9 mouse cellular contexts compared by ENCODE assay signal in the genomic region with DNA sequence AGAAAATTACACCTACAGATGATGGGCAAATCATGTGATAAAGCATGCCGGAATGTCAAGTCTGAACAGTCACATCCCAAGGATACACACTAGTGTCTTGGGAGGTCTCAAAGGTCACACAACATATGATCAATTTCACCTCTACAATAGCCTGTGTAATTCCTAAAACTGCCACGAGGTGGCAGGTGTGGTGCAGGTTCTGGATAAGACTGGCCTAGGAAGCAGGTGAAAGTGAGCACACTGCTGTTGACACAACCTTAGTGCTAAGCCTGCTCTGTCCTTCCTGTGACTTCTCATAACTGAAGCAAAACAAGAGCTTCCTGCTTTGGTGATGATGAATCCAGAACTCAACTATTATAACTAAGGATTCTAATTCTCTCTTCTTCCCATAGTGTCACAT.
DNase-seq lines count a peak whose midpoint lies in the region; ATAC-seq lines count a peak whose summit lies in the region.
"Had no signal": no experiment of that assay in that cellular context is flagged by ENCODE, and none has a peak within 500 bp of the region (broad histone marks: within the 10 kb centered on the region; RNA-seq: fewer than 3 reads in every experiment).

No protein-coding gene starts in this region.

- DNase-seq in heart, adult 18-20 months: peak; percentile 62 to 89
- DNase-seq in heart, postnatal 25 days (ENCODE audit: low spot score): no peak
- DNase-seq in c-Kit-positive CD71-positive TER-119-positive erythroid progenitor cells, embryonic 14.5 days (ENCODE audit: low spot score): peak; percentile 85
- peak; percentile 63 for DNase-seq in left cerebral cortex, adult 11 months (ENCODE audit: low spot score)
- DNase-seq in right cerebral cortex, postnatal 14 days: peak; percentile 63

- no peak overlapping the region for H3K4me3 ChIP-seq in forebrain, embryonic 12.5 days (replicated peaks)
- H3K4me3 ChIP-seq in hindbrain, embryonic 16.5 days (ENCODE audit: low read length): no peak overlapping the region
- H3K4me3 ChIP-seq: myocyte had no signal

- H3K27ac ChIP-seq in forebrain, embryonic 12.5 days: no peak overlapping the region
- H3K27ac ChIP-seq in hindbrain, embryonic 16.5 days (ENCODE audit: low read depth, low read length): no peak overlapping the region

- H3K36me3 ChIP-seq in forebrain, embryonic 12.5 days (replicated peaks): no peaks in the 10 kb centered on the region
- no peaks in the 10 kb centered on the region for H3K36me3 ChIP-seq in hindbrain, embryonic 16.5 days (ENCODE audit: control insufficient read depth, insufficient read depth, low read length)

- H3K27me3 ChIP-seq in forebrain, embryonic 12.5 days: no peaks in the 10 kb centered on the region
- no peaks in the 10 kb centered on the region for H3K27me3 ChIP-seq in hindbrain, embryonic 16.5 days (replicated peaks; ENCODE audit: control insufficient read depth, insufficient read depth, low read length)

- no peak overlapping the region for H3K4me2 ChIP-seq in forebrain, embryonic 12.5 days
- no peak overlapping the region for H3K4me2 ChIP-seq in hindbrain, embryonic 16.5 days (ENCODE audit: low read length)

- no peak overlapping the region for H3K9ac ChIP-seq in forebrain, embryonic 12.5 days
- no peak overlapping the region for H3K9ac ChIP-seq in hindbrain, embryonic 16.5 days (ENCODE audit: low read depth, low read length)

- H3K4me1 ChIP-seq in forebrain, embryonic 12.5 days: peaks cover 14% of the 10 kb centered on the region
- no peaks in the 10 kb centered on the region; the same call in 1 of the 2 replicates for H3K4me1 ChIP-seq in hindbrain, embryonic 16.5 days (ENCODE audit: control insufficient read depth, insufficient read depth, low read depth, low read length)

- intact Hi-C loops in heart, postnatal 25 days (cut with DNase I): loop anchor here (1.0 to 2.0 kb wide), 2 partner anchors 90 to 143 kb away; no protein-coding TSS in a partner anchor

- no peaks in the 10 kb centered on the region for H3K9me3 ChIP-seq in forebrain, embryonic 12.5 days
- H3K9me3 ChIP-seq in hindbrain, embryonic 16.5 days (ENCODE audit: control insufficient read depth, low read length): no peaks in the 10 kb centered on the region

- WGBS in forebrain, embryonic 12.5 days: 39% methylated on average over 2 of the region's 2 CpGs
- WGBS in hindbrain, embryonic 16.5 days: 33% methylated on average over 2 of the region's 2 CpGs

- peak; percentile 72; the same call in 1 of the 2 replicates for ATAC-seq in forebrain, embryonic 12.5 days (ENCODE audit: low FRiP score)
- ATAC-seq in hindbrain, embryonic 16.5 days: peak; percentile 37; the same call in 1 of the 2 replicates
- peak; percentile 93 for ATAC-seq in megakaryocyte, adult 5-6 weeks (ENCODE audit: poor library complexity, severe bottlenecking)

Comparison
In these comparisons a context has a peak if more than half of its experiments do, and no peak if none do; other contexts are left out.
1. ATAC-seq: peak in every context shown above with its lines; median percentile 93 in megakaryocyte, adult 5-6 weeks; 72 in forebrain, embryonic 12.5 days; 37 in hindbrain, embryonic 16.5 days.